Mouse (Mus musculus): ENCODE measurements at regions not wholly inside any gene's neighbourhood (a gene's known extent, or its start where the extent isn't known, plus 50 kb on each side); places are given as distances from the start of the nearest gene placed in this dataset.

DNA sequence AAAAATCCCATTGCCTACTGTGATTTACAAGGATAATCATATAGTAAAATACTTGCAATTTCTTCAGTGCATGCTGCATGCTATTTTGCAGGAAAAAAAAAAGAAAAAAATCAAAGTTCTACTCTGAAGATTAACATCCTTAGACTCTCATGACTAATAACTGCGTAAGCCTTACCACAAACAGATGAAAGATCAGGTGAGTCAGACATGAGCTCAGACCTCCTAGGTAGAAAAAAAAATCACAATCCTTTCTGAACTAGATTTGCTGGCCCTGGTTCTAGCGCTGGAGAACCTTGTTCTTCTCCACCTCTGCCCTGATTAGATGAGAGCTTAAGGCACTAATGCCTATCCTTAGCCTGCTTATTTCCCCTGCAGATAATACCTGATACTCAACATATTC lies 96.1 kb upstream of the Snap25 start:
- Histone ChIP-seq H3K36me3 (ENCODE audit: insufficient read depth, low read length) (no peaks in the 10 kb centered on the region), H3K4me3 (ENCODE audit: low read length) (no peak overlapping the region), H3K9me3 (ENCODE audit: low read length) (no peaks in the 10 kb centered on the region), H3K4me1 (ENCODE audit: insufficient read depth, low read length) (no peaks in the 10 kb centered on the region), H3K27ac (ENCODE audit: low read length) (no peak overlapping the region), H3K9ac (replicated peaks; ENCODE audit: low read length) (no peak overlapping the region), H3K27me3 (ENCODE audit: insufficient read depth, low read length) (no peaks in the 10 kb centered on the region), H3K4me2 (replicated peaks; ENCODE audit: low read depth, low read length) (no peak overlapping the region)
- WGBS: 79% methylated on average over 2 of the region's 2 CpGs
- ATAC-seq (ENCODE audit: low FRiP score, low TSS enrichment): no peak

GRCm38 (mm10) chr2:136618114-136618513 lies 95.1 kb upstream of the Snap25 start:
- 22% methylated on average over 2 of the region's 2 CpGs for WGBS
- no peak overlapping the region for H3K27ac ChIP-seq (ENCODE audit: low read length)
- H3K9me3 ChIP-seq (ENCODE audit: low read length): no peaks in the 10 kb centered on the region
- ATAC-seq (ENCODE audit: low FRiP score, low TSS enrichment): no peak
- no peak overlapping the region for H3K4me2 ChIP-seq (replicated peaks; ENCODE audit: low read depth, low read length)
- H3K9ac ChIP-seq (replicated peaks; ENCODE audit: low read length): no peak overlapping the region
- H3K4me1 ChIP-seq (ENCODE audit: insufficient read depth, low read length): no peaks in the 10 kb centered on the region
- no peaks in the 10 kb centered on the region for H3K27me3 ChIP-seq (ENCODE audit: insufficient read depth, low read length)
- no peaks in the 10 kb centered on the region for H3K36me3 ChIP-seq (ENCODE audit: insufficient read depth, low read length)
- no peak overlapping the region for H3K4me3 ChIP-seq (ENCODE audit: low read length)

- 67% methylated on average over 4 of the region's 4 CpGs for WGBS
- no peak overlapping the region for H3K9ac ChIP-seq (replicated peaks; ENCODE audit: low read length)
- no peak overlapping the region for H3K4me3 ChIP-seq (ENCODE audit: low read length)
- no peak overlapping the region for H3K4me2 ChIP-seq (replicated peaks; ENCODE audit: low read depth, low read length)
- no peaks in the 10 kb centered on the region for H3K27me3 ChIP-seq (ENCODE audit: insufficient read depth, low read length)
- no peak for ATAC-seq (ENCODE audit: low FRiP score, low TSS enrichment)
- no peaks in the 10 kb centered on the region for H3K9me3 ChIP-seq (ENCODE audit: low read length)
- H3K36me3 ChIP-seq (ENCODE audit: insufficient read depth, low read length): no peaks in the 10 kb centered on the region
- H3K27ac ChIP-seq (ENCODE audit: low read length): no peak overlapping the region
- H3K4me1 ChIP-seq (ENCODE audit: insufficient read depth, low read length): no peaks in the 10 kb centered on the region
These were observed 92.9 kb upstream of the Snap25 start for GRCm38 (mm10) chr2:136620309-136620708.

DNA sequence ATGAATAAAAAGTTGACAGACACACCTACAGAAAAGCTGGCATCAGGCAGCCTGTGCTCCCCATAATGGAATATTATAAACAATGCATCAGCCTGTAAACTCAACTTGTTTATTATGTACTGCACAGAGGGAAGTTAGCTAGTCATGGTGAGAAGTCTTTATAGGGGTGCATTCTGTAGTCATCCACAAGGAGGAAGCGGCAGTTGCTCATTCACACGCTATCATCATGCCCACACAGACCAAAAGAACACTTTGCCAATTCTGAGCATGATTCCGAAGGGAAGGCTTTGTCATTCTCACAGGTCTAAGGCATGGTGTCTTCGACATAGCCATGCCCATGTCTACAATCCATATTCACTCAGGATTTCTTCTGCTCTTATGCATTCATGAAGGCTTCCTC lies 92.3 kb upstream of the Snap25 start:
- 92% methylated on average over 4 of the region's 4 CpGs for WGBS
- H3K27me3 ChIP-seq (ENCODE audit: insufficient read depth, low read length): no peaks in the 10 kb centered on the region
- no peak overlapping the region for H3K4me2 ChIP-seq (replicated peaks; ENCODE audit: low read depth, low read length)
- no peaks in the 10 kb centered on the region for H3K9me3 ChIP-seq (ENCODE audit: low read length)
- H3K4me3 ChIP-seq (ENCODE audit: low read length): no peak overlapping the region
- no peak overlapping the region for H3K27ac ChIP-seq (ENCODE audit: low read length)
- ATAC-seq (ENCODE audit: low FRiP score, low TSS enrichment): no peak
- H3K36me3 ChIP-seq (ENCODE audit: insufficient read depth, low read length): no peaks in the 10 kb centered on the region
- H3K9ac ChIP-seq (replicated peaks; ENCODE audit: low read length): no peak overlapping the region
- no peaks in the 10 kb centered on the region for H3K4me1 ChIP-seq (ENCODE audit: insufficient read depth, low read length)

DNA sequence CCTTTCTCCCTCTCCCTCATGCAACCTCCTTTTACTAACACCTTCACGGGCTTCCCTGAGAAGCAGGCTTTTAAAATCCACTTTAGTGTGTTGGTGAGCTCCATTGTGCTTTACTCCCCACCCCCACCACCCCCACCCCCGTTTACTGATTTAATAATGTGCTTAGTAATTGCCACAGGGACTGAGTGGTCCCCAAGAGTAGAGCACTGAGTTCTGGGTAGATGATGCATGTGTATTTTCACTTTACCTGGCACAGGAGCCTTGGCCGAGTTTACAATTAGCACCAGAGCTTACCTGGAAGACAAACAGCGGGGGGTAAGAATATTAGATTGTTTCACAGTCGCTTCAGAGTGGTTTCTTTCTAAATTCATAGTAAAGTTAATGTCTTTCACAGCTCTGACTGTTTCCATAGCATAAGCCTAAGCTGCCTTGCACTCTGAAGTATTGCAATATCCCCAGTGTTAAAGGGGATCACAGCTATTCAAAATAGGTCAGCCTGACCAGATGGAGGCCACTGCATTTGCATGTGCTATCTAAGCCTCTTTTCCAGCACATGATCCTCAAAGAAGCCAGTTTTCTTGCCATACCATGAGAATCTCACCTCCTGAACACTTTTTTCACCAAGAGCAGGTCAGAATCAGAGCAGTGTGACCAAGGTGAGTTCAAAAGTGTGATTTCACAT lies 89.3 kb upstream of the Snap25 start:
- Histone ChIP-seq H3K4me3 (ENCODE audit: low read length) (no peak overlapping the region), H3K4me2 (replicated peaks; ENCODE audit: low read depth, low read length) (no peak overlapping the region), H3K9ac (replicated peaks; ENCODE audit: low read length) (no peak overlapping the region), H3K27me3 (ENCODE audit: insufficient read depth, low read length) (no peaks in the 10 kb centered on the region), H3K36me3 (ENCODE audit: insufficient read depth, low read length) (no peaks in the 10 kb centered on the region), H3K27ac (ENCODE audit: low read length) (no peak overlapping the region), H3K4me1 (ENCODE audit: insufficient read depth, low read length) (no peaks in the 10 kb centered on the region), H3K9me3 (ENCODE audit: low read length) (no peaks in the 10 kb centered on the region)
- WGBS: 66% methylated on average over 5 of the region's 5 CpGs
- no peak for ATAC-seq (ENCODE audit: low FRiP score, low TSS enrichment)

DNA sequence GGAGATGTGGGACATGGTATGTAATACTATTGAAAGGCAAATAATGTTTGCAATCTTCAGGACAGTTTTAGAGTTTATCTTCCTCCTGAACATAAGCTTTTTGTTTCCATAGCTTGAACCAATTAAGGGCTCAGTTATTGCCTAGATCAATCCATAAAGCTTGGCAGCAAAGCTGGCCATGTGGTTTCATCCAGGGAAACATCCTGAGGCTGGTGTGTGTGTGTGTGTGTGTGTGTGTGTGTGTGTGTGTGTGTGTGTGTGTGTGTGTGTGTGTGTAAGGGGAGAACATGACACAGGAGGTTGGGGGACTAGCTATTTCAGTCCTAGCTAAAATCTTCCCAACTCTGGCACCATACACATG lies 88.8 kb upstream of the Snap25 start:
- Histone ChIP-seq H3K4me2 (replicated peaks; ENCODE audit: low read depth, low read length) (no peak overlapping the region), H3K9ac (replicated peaks; ENCODE audit: low read length) (no peak overlapping the region), H3K36me3 (ENCODE audit: insufficient read depth, low read length) (no peaks in the 10 kb centered on the region), H3K27me3 (ENCODE audit: insufficient read depth, low read length) (no peaks in the 10 kb centered on the region), H3K4me3 (ENCODE audit: low read length) (no peak overlapping the region), H3K27ac (ENCODE audit: low read length) (no peak overlapping the region), H3K9me3 (ENCODE audit: low read length) (no peaks in the 10 kb centered on the region), H3K4me1 (ENCODE audit: insufficient read depth, low read length) (no peaks in the 10 kb centered on the region)
- ATAC-seq (ENCODE audit: low FRiP score, low TSS enrichment): no peak

DNA sequence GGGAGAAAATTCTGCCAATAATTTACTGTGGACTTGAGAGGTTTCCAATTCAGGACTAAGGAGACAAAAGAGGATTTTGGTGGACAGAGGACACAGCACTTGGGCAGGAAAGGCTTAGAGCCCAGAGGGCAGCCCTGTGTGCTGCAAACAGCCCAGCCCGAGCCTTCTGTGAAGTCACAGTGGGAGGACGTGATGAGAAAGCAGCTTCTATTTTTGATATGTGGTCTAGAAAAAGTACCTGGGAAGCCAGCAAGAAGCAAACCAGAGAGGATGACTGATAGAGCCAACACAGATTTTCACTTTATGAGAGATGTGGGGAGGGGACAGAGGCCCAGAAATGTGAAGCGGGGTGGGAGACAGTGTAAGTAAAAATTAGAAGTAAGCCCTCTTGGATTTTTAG lies 66.3 kb upstream of the Snap25 start:
- Histone ChIP-seq H3K27ac (ENCODE audit: low read length) (no peak overlapping the region), H3K9me3 (ENCODE audit: low read length) (no peaks in the 10 kb centered on the region), H3K36me3 (ENCODE audit: insufficient read depth, low read length) (no peaks in the 10 kb centered on the region), H3K4me3 (ENCODE audit: low read length) (no peak overlapping the region), H3K9ac (replicated peaks; ENCODE audit: low read length) (no peak overlapping the region), H3K4me1 (ENCODE audit: insufficient read depth, low read length) (no peaks in the 10 kb centered on the region), H3K27me3 (ENCODE audit: insufficient read depth, low read length) (no peaks in the 10 kb centered on the region), H3K4me2 (replicated peaks; ENCODE audit: low read depth, low read length) (no peak overlapping the region)
- WGBS: 81% methylated on average over 3 of the region's 3 CpGs
- no peak for ATAC-seq (ENCODE audit: low FRiP score, low TSS enrichment)

DNA sequence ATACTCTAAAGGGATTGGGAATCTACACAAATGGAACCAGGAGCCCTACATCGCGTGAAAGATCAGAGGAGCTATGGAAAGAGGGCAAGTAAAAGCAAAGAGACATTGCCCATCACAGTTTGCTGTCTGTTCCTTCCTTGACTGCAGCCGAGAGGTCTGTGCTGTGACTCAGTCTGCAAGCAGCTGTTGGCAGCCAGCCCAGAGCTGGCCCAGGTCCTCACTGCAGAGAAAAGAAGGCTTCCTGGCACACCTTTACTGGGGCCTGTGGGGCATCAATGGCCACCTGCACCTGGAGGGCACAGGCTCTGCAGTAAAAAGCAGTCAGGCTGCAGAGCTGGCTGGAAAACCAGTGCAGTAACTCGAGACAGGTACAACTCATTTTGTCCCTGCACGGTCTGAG lies 64.6 kb upstream of the Snap25 start:
- Histone ChIP-seq H3K4me1 (ENCODE audit: insufficient read depth, low read length) (no peaks in the 10 kb centered on the region), H3K4me3 (ENCODE audit: low read length) (no peak overlapping the region), H3K27ac (ENCODE audit: low read length) (no peak overlapping the region), H3K27me3 (ENCODE audit: insufficient read depth, low read length) (no peaks in the 10 kb centered on the region), H3K9me3 (ENCODE audit: low read length) (no peaks in the 10 kb centered on the region), H3K36me3 (ENCODE audit: insufficient read depth, low read length) (no peaks in the 10 kb centered on the region), H3K4me2 (replicated peaks; ENCODE audit: low read depth, low read length) (no peak overlapping the region), H3K9ac (replicated peaks; ENCODE audit: low read length) (no peak overlapping the region)
- 0 out of 2 replicates have a peak, but pooled peaks have one; percentile 49 for ATAC-seq (ENCODE audit: low FRiP score, low TSS enrichment)
- 67% methylated on average over 5 of the region's 5 CpGs for WGBS

GRCm38 (mm10) chr2:136650721-136651120 lies 62.5 kb upstream of the Snap25 start:
- Histone ChIP-seq H3K9me3 (ENCODE audit: low read length) (no peaks in the 10 kb centered on the region), H3K4me2 (replicated peaks; ENCODE audit: low read depth, low read length) (no peak overlapping the region), H3K4me3 (ENCODE audit: low read length) (no peak overlapping the region), H3K4me1 (ENCODE audit: insufficient read depth, low read length) (no peaks in the 10 kb centered on the region), H3K27me3 (ENCODE audit: insufficient read depth, low read length) (no peaks in the 10 kb centered on the region), H3K36me3 (ENCODE audit: insufficient read depth, low read length) (no peaks in the 10 kb centered on the region), H3K27ac (ENCODE audit: low read length) (no peak overlapping the region), H3K9ac (replicated peaks; ENCODE audit: low read length) (no peak overlapping the region)
- 94% methylated on average over 1 of the region's 1 CpGs for WGBS
- ATAC-seq (ENCODE audit: low FRiP score, low TSS enrichment): no peak

GRCm38 (mm10) chr2:136652206-136653003 lies 60.8 kb upstream of the Snap25 start:
- WGBS: 91% methylated on average over 5 of the region's 5 CpGs
- Histone ChIP-seq H3K36me3 (ENCODE audit: insufficient read depth, low read length) (no peaks in the 10 kb centered on the region), H3K27ac (ENCODE audit: low read length) (no peak overlapping the region), H3K4me3 (ENCODE audit: low read length) (no peak overlapping the region), H3K27me3 (ENCODE audit: insufficient read depth, low read length) (no peaks in the 10 kb centered on the region), H3K9ac (replicated peaks; ENCODE audit: low read length) (no peak overlapping the region), H3K4me1 (ENCODE audit: insufficient read depth, low read length) (no peaks in the 10 kb centered on the region), H3K9me3 (ENCODE audit: low read length) (no peaks in the 10 kb centered on the region), H3K4me2 (replicated peaks; ENCODE audit: low read depth, low read length) (no peak overlapping the region)
- no peak for ATAC-seq (ENCODE audit: low FRiP score, low TSS enrichment)

Measured in kidney, embryonic 16.5 days (tissue).